Comparison of ENCODE assay signal across 20 mouse cellular contexts in genomic region chr4:138817736-138818135, GRCm38 (mm10). TPM values are rescaled to one million over a fixed set of nuclear protein-coding genes. Genes with fewer than 3 reads are reported as not detected.
DNase-seq lines count a peak whose midpoint lies in the region; ATAC-seq lines count a peak whose summit lies in the region.
"Had no signal": no experiment of that assay in that cellular context is flagged by ENCODE, and none has a peak within 500 bp of the region (broad histone marks: within the 10 kb centered on the region; RNA-seq: fewer than 3 reads in every experiment).

No protein-coding gene starts in this region.

- DNase-seq in heart, postnatal 10 days, result peak; percentile 42 to 43
- DNase-seq in Muller cell, postnatal 12 days (ENCODE audit: inconsistent ontology term), result peak; percentile 19
- DNase-seq in heart, postnatal 36 days, result peak; percentile 19 to 20
- DNase-seq in lung, postnatal 36 days, result peak; percentile 45
- no peak for DNase-seq in retina, postnatal 1 day
- DNase-seq in cerebellum, postnatal 10 days, result no peak
- DNase-seq: cerebellum, postnatal 36 days had no signal

- H3K36me3 ChIP-seq in heart, embryonic 11.5 days (ENCODE audit: control insufficient read depth, insufficient read depth, low read length), result no peaks in the 10 kb centered on the region
- H3K36me3 ChIP-seq: hindbrain, embryonic 12.5 days; midbrain, embryonic 15.5 days; stomach, embryonic 15.5 days had no signal

- H3K4me1 ChIP-seq in heart, embryonic 11.5 days (ENCODE audit: control insufficient read depth, insufficient read depth, low read length), result peaks cover 9% of the 10 kb centered on the region
- H3K4me1 ChIP-seq: hindbrain, embryonic 12.5 days had no signal

- H3K27ac ChIP-seq in heart, embryonic 11.5 days (ENCODE audit: low read depth, low read length), result no peak overlapping the region
- H3K27ac ChIP-seq: hindbrain, embryonic 12.5 days; midbrain, embryonic 15.5 days; stomach, embryonic 15.5 days had no signal

- H3K9ac ChIP-seq in heart, embryonic 11.5 days (ENCODE audit: low read depth, low read length), result no peak overlapping the region
- H3K9ac ChIP-seq: hindbrain, embryonic 12.5 days; midbrain, embryonic 15.5 days; stomach, embryonic 15.5 days had no signal

- intact Hi-C loops in heart, postnatal 10 days (cut with DNase I), result no loop called here
- intact Hi-C loops in heart, postnatal 36 days (cut with DNase I), result no loop called here

- H3K9me3 ChIP-seq in heart, embryonic 11.5 days (replicated peaks; ENCODE audit: control insufficient read depth, low read length), result no peaks in the 10 kb centered on the region
- H3K9me3 ChIP-seq: hindbrain, embryonic 12.5 days; midbrain, embryonic 15.5 days; stomach, embryonic 15.5 days had no signal

- no peak overlapping the region for H3K4me2 ChIP-seq in heart, embryonic 11.5 days
- H3K4me2 ChIP-seq: hindbrain, embryonic 12.5 days; liver, embryonic 11.5 days; midbrain, embryonic 15.5 days; stomach, embryonic 15.5 days had no signal

- H3K4me3 ChIP-seq in heart, embryonic 11.5 days (ENCODE audit: low read depth, low read length), result no peak overlapping the region
- H3K4me3 ChIP-seq: hindbrain, embryonic 12.5 days; midbrain, embryonic 15.5 days; stomach, embryonic 15.5 days had no signal

- 74% methylated on average over 6 of the region's 6 CpGs for WGBS in heart, embryonic 11.5 days (ENCODE audit: insufficient replicate concordance)

- no peak for ATAC-seq in heart, embryonic 11.5 days (replicated peaks; ENCODE audit: insufficient number of reproducible peaks, low FRiP score, low TSS enrichment)
- ATAC-seq: intestine, embryonic 16.5 days; midbrain, embryonic 15.5 days had no signal

- H3K27me3 ChIP-seq in heart, embryonic 11.5 days (ENCODE audit: control insufficient read depth, insufficient read depth, low read length), result peaks cover 3% of the 10 kb centered on the region; the same call in 1 of the 2 replicates
- H3K27me3 ChIP-seq: hindbrain, embryonic 12.5 days; midbrain, embryonic 15.5 days; stomach, embryonic 15.5 days had no signal

RNA-seq across cellular contexts. Expression of gene Pla2g2d, which starts 42.2 kb away (rescaled TPM):
- total RNA-seq in heart, postnatal 10 days (2021), result not detected
- polyA plus RNA-seq in heart, embryonic 11.5 days (2014; fragmentation: Nextera tagmentation; extraction: Ambion mirVana), result not detected in 2 replicates
- total RNA-seq in heart, postnatal 36 days (2021), result under 1 TPM; 0.30 to 0.36 TPM
- total RNA-seq: CH12.LX; gastrocnemius, postnatal 4 days had no signal
- polyA plus RNA-seq: liver, embryonic 11.5 days had no signal

RNA-seq across cellular contexts. Expression of gene Pla2g5, which starts 45.5 kb away (rescaled TPM):
- 10 to 100 TPM; 17.5 to 23.3 TPM for total RNA-seq in heart, postnatal 10 days (2021)
- polyA plus RNA-seq in heart, embryonic 11.5 days (2014; fragmentation: Nextera tagmentation; extraction: Ambion mirVana), result 1.1 and 1.9 TPM in 2 replicates
- total RNA-seq in heart, postnatal 36 days (2021), result 10 to 100 TPM; 27.0 to 32.1 TPM
- polyA plus RNA-seq: hindbrain, embryonic 12.5 days; neural tube, embryonic 11.5 days had no signal

RNA-seq across cellular contexts. Expression of gene Gm13030, which starts 56.0 kb away (rescaled TPM):
- total RNA-seq in heart, postnatal 10 days (2021), result not detected
- not detected in 2 replicates for polyA plus RNA-seq in heart, embryonic 11.5 days (2014; fragmentation: Nextera tagmentation; extraction: Ambion mirVana)
- total RNA-seq in heart, postnatal 36 days (2021), result not detected
- total RNA-seq: CH12.LX; gastrocnemius, postnatal 4 days; layer of hippocampus, postnatal 25 days; left cerebral cortex, postnatal 36 days had no signal
- polyA plus RNA-seq: embryonic facial prominence, embryonic 11.5 days; frontal cortex, adult 2 months; hindbrain, embryonic 12.5 days; intestine, embryonic 16.5 days; liver, embryonic 11.5 days; midbrain, embryonic 15.5 days; neural tube, embryonic 11.5 days; stomach, embryonic 15.5 days had no signal

Comparison
In these comparisons a context has a peak if more than half of its experiments do, and no peak if none do; other contexts are left out.
1. DNase-seq: peak in heart, postnatal 10 days (2 of 2), Muller cell, postnatal 12 days (single experiment), heart, postnatal 36 days (2 of 2) and lung, postnatal 36 days (single experiment); none in retina, postnatal 1 day (single experiment) and cerebellum, postnatal 10 days (0 of 2).